Mouse (Mus musculus) layer of hippocampus, adult 9-11 months (tissue): ENCODE measurements at regions not wholly inside any gene's neighbourhood (a gene's known extent, or its start where the extent isn't known, plus 50 kb on each side); places are given as distances from the start of the nearest gene placed in this dataset.
"Not testable (repeated sequence)": the region's sequence is repeated elsewhere in the genome, so short reads cannot be mapped to it uniquely, and the experiment has no call there.

Source experiments
- DNase-seq: peaks from one replicate; pipeline ENCODE4 v3.0.0; 2022

- DNase-seq: peak; percentile 35
These were observed 345.9 kb upstream of the Atp10a start for GRCm38 (mm10) chr7:58310096-58310495.

GRCm38 (mm10) chr7:58322381-58322780 is 333.6 kb upstream of the Atp10a start:
- peak; percentile 21 for DNase-seq

GRCm38 (mm10) chr7:58367384-58367783 is 288.6 kb upstream of the Atp10a start:
- DNase-seq: no peak

- DNase-seq: peak; percentile 74
These were observed 272.6 kb upstream of the Atp10a start for GRCm38 (mm10) chr7:58383401-58383800.

- no peak for DNase-seq
These were observed 267.6 kb upstream of the Atp10a start for GRCm38 (mm10) chr7:58388326-58388725.

- no peak for DNase-seq
These were observed 263.4 kb upstream of the Atp10a start for GRCm38 (mm10) chr7:58392391-58393115.

- no peak for DNase-seq
These were observed 258.0 kb upstream of the Atp10a start for GRCm38 (mm10) chr7:58397992-58398391.

- no peak for DNase-seq
These were observed 257.3 kb upstream of the Atp10a start for GRCm38 (mm10) chr7:58398558-58399144.

- DNase-seq: peak; percentile 95
These were observed 256.8 kb upstream of the Atp10a start for GRCm38 (mm10) chr7:58399145-58399604.

- DNase-seq: no peak
These were observed 256.3 kb upstream of the Atp10a start for GRCm38 (mm10) chr7:58399651-58400050.

GRCm38 (mm10) chr7:58400594-58400993 is 255.4 kb upstream of the Atp10a start:
- DNase-seq: no peak

GRCm38 (mm10) chr7:58436888-58437625 is 218.9 kb upstream of the Atp10a start:
- no peak for DNase-seq

- no peak for DNase-seq
These were observed 213.3 kb upstream of the Atp10a start for GRCm38 (mm10) chr7:58442535-58443184.

- DNase-seq: no peak
These were observed 212.7 kb upstream of the Atp10a start for GRCm38 (mm10) chr7:58443297-58443696.

GRCm38 (mm10) chr7:58445781-58446180 is 210.2 kb upstream of the Atp10a start:
- no peak for DNase-seq

GRCm38 (mm10) chr7:58446261-58446660 is 209.7 kb upstream of the Atp10a start:
- DNase-seq: no peak

- DNase-seq: no peak
These were observed 207.2 kb upstream of the Atp10a start for GRCm38 (mm10) chr7:58448727-58449126.

- no peak for DNase-seq
These were observed 204.0 kb upstream of the Atp10a start for GRCm38 (mm10) chr7:58451981-58452380.

- not testable (repeated sequence) for DNase-seq
These were observed 197.8 kb upstream of the Atp10a start for GRCm38 (mm10) chr7:58458146-58458545.

- peak; percentile 48 for DNase-seq
These were observed 195.0 kb upstream of the Atp10a start for GRCm38 (mm10) chr7:58460939-58461338.

GRCm38 (mm10) chr7:58473150-58473549 is 182.8 kb upstream of the Atp10a start:
- DNase-seq: peak; percentile 32

GRCm38 (mm10) chr7:58475139-58475538 is 180.8 kb upstream of the Atp10a start:
- no peak for DNase-seq

GRCm38 (mm10) chr7:58488250-58488649 is 167.7 kb upstream of the Atp10a start:
- peak; percentile 15 for DNase-seq
